Mouse (Mus musculus) heart, embryonic 13.5 days (tissue): ENCODE data around the gene Naxd. TPM values are rescaled to one million over a fixed set of nuclear protein-coding genes. Genes with fewer than 3 reads are reported as not detected.

ENCODE experiments used
- ATAC-seq: fragments of 200-750 bp; cut with Nextera tagmentation; 2 replicates; pipeline ENCODE4 v1.8.0; 2017; ENCODE audit warnings: moderate TSS enrichment; ENCODE audit not compliant: insufficient number of reproducible peaks, low FRiP score, low TSS enrichment; ENCODE audit errors: extremely low read depth
- H3K27ac ChIP-seq: fragments of 300-500 bp; sonication (generic); replicated peaks from 2 replicates; pipeline ENCODE4 v1.5.1; 2015; ENCODE audit warnings: moderate library complexity, mild to moderate bottlenecking, inconsistent platforms
- H3K27me3 ChIP-seq: fragments of 300-500 bp; sonication (generic); replicated peaks from 2 replicates; pipeline ENCODE4 v1.6.1; 2015; ENCODE audit warnings: mild to moderate bottlenecking, inconsistent platforms
- H3K36me3 ChIP-seq: fragments of 300-500 bp; sonication (generic); 2 replicates; pipeline ENCODE4 v1.6.1; 2015; ENCODE audit warnings: mild to moderate bottlenecking, inconsistent platforms
- H3K4me1 ChIP-seq: fragments of 300-500 bp; sonication (generic); 2 replicates; pipeline ENCODE4 v1.6.1; 2015; ENCODE audit warnings: inconsistent platforms
- H3K4me2 ChIP-seq: fragments of 300-500 bp; sonication (generic); 2 replicates; pipeline ENCODE4 v1.6.1; 2015; ENCODE audit warnings: inconsistent platforms, mild to moderate bottlenecking, moderate library complexity
- H3K4me3 ChIP-seq: fragments of 300-500 bp; sonication (generic); 2 replicates; pipeline ENCODE4 v1.5.1; 2015; ENCODE audit warnings: moderate library complexity, mild to moderate bottlenecking, inconsistent platforms
- H3K9ac ChIP-seq: fragments of 300-500 bp; sonication (generic); 2 replicates; pipeline ENCODE4 v1.6.1; 2015; ENCODE audit warnings: inconsistent platforms, mild to moderate bottlenecking, moderate library complexity
- H3K9me3 ChIP-seq: fragments of 300-500 bp; sonication (generic); 2 replicates; pipeline ENCODE4 v1.6.1; 2016; ENCODE audit warnings: inconsistent platforms
- WGBS: fragments of 180-500 bp; shearing (Covaris S2); methylation state at CpG from one replicate; pipeline ENCODE4 v1.1.7; 2015; ENCODE audit warnings: mixed read lengths; 5-methylcytosine and 5-hydroxymethylcytosine counted together
- polyA plus RNA-seq: library from polyadenylated mRNA; unstranded; fragments of >200 nt; fragmentation: Nextera tagmentation; extraction: Ambion mirVana; gene quantifications from 2 replicates; pipeline ENCODE4 v1.2.1, GENCODE M21; 2015

Gene Naxd
- polyA plus RNA-seq, 1 experiment from 2014 or later = 73.5 TPM

DNA sequence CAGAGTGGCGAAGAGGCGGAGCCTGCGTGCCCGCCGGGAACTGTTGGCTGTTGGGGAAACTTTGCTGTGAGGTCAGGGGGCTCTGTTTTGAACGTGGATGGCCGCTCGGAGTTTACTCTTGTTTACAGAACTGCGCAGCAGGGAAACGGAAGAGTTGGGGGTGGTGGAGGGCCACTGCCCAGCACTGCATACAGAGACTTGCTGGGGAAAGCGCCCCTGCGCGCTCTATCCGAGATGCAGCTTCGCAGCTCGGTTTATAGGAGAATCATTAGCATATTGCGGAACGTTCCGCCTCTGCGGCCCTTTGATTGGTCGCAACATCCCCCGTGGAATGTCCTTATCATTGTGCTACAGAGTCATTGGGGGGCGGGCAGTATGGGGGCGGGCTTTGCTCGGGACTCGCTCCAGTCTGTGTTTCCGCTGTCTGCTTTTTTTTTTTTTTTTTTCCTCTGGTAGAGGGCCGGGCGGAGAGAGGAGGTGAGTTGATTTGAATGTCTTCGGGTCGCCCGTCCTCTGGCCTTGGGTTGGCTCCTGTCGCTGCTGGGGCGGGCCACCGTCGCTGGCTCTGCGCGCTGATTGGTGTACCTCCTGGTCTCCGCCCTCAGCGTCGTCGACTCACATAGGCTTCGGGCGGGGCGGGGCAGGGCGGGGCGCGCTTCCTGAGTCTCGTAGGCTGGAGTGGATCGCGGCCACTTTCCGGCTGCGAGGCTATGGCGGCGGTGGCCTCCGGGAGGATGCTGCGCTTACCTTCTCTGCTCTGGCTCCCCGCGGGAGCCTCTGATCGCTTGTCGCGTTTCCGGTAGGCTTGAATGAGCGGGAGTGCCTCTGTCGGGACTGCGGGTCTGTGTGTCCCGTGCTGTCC, 60.7 kb downstream of the Naxd start:
- Histone ChIP-seq H3K36me3 (peaks cover 17% of the 10 kb centered on the region), H3K27me3 (no peaks in the 10 kb centered on the region), H3K9ac (peak overlapping the region; percentile 94), H3K4me1 (peaks cover 29% of the 10 kb centered on the region), H3K9me3 (no peaks in the 10 kb centered on the region), H3K27ac (peak overlapping the region; percentile 99), H3K4me3 (peak overlapping the region; percentile 85), H3K4me2 (peak overlapping the region; percentile 81)
- peak; percentile 76 for ATAC-seq
- WGBS = under 1% methylated on average over 67 of the region's 67 CpGs

DNA sequence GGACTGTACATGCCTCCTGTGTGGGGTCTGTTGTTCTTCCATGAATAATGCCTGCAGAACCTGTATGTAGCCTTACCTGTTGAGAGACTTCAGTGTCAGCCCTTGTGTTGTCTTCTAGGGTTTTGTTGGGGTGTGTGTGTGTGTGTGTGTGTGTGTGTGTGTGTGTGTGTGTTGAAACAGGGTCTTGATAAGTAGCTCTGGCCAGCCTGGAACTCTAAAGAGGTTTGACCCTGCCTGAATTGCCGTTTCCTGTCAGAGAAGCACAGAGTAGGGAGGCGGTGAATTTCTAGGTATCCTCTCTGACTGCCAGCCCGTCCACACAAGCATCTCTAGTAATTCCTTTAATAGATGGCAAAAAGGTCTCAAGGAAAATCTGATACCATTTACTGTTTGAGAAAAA, 62.2 kb downstream of the Naxd start:
- Histone ChIP-seq H3K27me3 (no peaks in the 10 kb centered on the region), H3K9me3 (no peaks in the 10 kb centered on the region), H3K4me2 (peak overlapping the region; percentile 73), H3K27ac (no peak overlapping the region), H3K4me3 (peak overlapping the region; percentile 85), H3K36me3 (peaks cover 32% of the 10 kb centered on the region), H3K9ac (peak overlapping the region; percentile 88), H3K4me1 (peaks cover 22% of the 10 kb centered on the region)
- no peak for ATAC-seq
- WGBS = 33% methylated on average over 3 of the region's 3 CpGs

- H3K36me3 ChIP-seq = peaks cover 39% of the 10 kb centered on the region
- no peak overlapping the region; the same call in 1 of the 2 replicates for H3K9ac ChIP-seq
- H3K27me3 ChIP-seq = no peaks in the 10 kb centered on the region
- H3K27ac ChIP-seq = no peak overlapping the region
- H3K4me2 ChIP-seq = no peak overlapping the region; the same call in 1 of the 2 replicates
- ATAC-seq = no peak
- peaks cover 23% of the 10 kb centered on the region for H3K4me1 ChIP-seq
- no peak overlapping the region for H3K4me3 ChIP-seq
- 82% methylated on average over 9 of the region's 9 CpGs for WGBS
- no peaks in the 10 kb centered on the region for H3K9me3 ChIP-seq
Observed at GRCm38 (mm10) chr8:11560220-11560619, 62.9 kb downstream of the Naxd start.

DNA sequence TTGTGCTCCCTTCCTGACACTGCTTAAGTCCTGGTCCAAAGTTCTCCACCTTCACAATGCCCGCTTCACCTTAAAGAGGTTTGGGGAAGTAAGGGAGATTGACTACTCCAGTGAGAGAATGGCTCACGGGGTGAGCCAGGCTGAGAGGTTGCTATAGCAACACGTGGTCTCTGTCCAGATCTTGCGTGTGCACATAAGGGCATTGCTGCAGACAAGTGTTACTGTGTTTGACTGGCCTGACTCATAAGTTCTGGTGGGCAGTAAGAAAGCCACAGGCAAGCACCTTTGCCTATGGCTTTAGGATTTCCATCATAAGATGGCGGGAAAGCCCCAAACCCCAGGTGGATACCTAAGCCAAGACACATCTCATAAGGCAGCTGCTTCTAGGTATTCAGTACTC, 66.9 kb downstream of the Naxd start:
- WGBS = 81% methylated on average over 5 of the region's 5 CpGs
- Histone ChIP-seq H3K9ac (no peak overlapping the region), H3K4me1 (peaks cover 17% of the 10 kb centered on the region), H3K4me3 (no peak overlapping the region), H3K9me3 (no peaks in the 10 kb centered on the region), H3K4me2 (no peak overlapping the region), H3K27ac (no peak overlapping the region), H3K36me3 (peaks cover 67% of the 10 kb centered on the region), H3K27me3 (no peaks in the 10 kb centered on the region)
- ATAC-seq = no peak

Other genes with a start within 250 kb of the Naxd start
- 66.9 and 71.5 TPM in 2 replicates for gene Col4a2, start 184.7 kb upstream of the Naxd start, polyA plus RNA-seq
- 164 TPM in 2 replicates for gene Col4a1, start 184.7 kb upstream of the Naxd start, polyA plus RNA-seq
- 28.1 and 30.1 TPM in 2 replicates for gene Rab20, start 18.8 kb upstream of the Naxd start, polyA plus RNA-seq
- gene Cars2, start 53.3 kb downstream of the Naxd start, polyA plus RNA-seq = 24.8 and 27.1 TPM in 2 replicates
- 20.7 and 21.0 TPM in 2 replicates for gene Ing1, start 58.1 kb downstream of the Naxd start, polyA plus RNA-seq
- 51.4 and 55.3 TPM in 2 replicates for gene Ankrd10, start 138.3 kb downstream of the Naxd start, polyA plus RNA-seq
- not detected in 2 replicates for gene 1700016D06Rik, start 203.6 kb downstream of the Naxd start, polyA plus RNA-seq
- gene Arhgef7, start 230.2 kb downstream of the Naxd start, polyA plus RNA-seq = 44.8 and 45.8 TPM in 2 replicates